Mouse (Mus musculus) cerebellum, postnatal 36 days (tissue): ENCODE measurements around the gene Nox4.
"Not testable (repeated sequence)": the region's sequence is repeated elsewhere in the genome, so short reads cannot be mapped to it uniquely, and the experiment has no call there.

Experiments used
- DNase-seq, 2 experiments: peaks; one replicate each; pipeline ENCODE4 v3.0.0; 2021 to 2022; ENCODE audit warnings: mixed read lengths in 2 of 2

The Nox4 gene

DNA sequence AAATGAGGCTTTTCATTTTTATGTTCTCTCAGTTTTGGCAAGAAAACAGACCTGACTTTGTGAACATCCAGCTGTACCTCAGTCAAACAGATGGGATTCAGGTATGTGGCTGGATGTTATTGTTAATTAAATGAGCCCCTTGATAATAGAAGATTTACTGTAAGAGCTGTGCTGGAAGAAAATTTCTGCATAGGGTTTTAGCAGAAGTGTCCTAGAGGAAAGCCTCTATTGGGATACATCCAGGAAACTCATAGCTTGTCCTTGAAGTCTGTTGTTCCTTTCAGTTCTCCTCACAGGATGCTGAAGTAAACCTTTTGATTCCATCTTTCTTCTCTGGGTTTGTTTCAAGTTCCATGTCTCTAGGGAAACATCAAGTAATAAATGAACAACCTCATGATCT, 128.4 kb downstream of the Nox4 start:
- DNase-seq = no peak

DNA sequence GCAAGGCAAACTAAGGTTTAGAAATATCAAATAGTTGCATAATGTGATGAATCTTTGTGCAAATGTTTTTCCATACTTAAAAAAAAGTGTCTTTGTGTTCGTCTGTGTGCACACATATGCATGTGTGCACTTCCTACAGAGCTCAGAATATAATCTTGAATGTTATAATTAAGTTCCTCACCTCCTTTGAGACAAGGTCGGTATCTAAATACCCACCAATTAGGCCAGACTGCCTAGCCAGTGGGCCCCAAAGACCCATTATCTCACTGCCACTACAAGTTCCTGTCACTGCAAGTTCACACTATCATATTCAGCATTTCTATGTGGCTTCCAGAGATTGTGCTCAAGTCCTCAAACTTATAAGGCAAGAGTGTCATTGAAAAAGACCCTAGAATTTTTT, 129.0 kb downstream of the Nox4 start:
- DNase-seq = no peak

DNA sequence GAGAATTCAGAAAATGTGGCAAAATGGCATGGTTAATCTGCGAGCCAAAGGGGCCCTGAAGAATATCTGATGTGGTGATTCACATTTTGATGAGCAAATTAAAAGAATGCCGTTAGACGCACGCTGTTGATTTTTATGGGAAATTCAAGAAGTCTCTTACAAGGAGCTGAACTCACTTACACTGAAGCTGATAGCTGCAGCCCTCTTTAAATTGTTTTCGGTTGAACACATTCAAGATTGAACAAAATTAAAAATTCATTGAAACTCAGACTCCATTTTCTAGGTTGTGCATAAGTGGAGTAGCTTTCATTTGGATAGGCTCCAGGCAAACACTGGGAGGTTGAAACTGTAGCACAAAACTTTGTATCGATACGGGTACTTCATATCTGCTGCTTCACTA, 151.1 kb downstream of the Nox4 start:
- DNase-seq = no peak

DNA sequence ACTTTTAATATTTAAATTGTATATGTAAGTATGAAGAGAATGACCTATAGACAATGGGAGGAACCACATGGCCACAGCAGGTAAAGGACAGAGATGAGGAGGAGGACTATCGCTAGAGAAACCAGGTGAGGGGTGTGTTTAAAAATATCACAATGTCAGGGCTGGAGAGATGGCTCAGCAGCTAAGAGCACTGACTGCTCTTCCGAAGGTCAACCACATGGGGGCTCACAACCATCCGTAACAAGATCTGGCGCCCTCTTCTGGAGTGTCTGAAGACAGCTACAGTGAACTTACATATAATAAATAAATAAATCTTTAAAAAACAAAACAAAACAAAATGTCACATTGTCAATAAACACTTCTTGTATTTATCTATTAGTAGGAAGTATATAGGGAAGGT, 165.5 kb downstream of the Nox4 start:
- not testable (repeated sequence) for DNase-seq

- no peak for DNase-seq
Observed at GRCm38 (mm10) chr7:87413271-87413670, 167.4 kb downstream of the Nox4 start.
